Mouse (Mus musculus): Measurements from ENCODE around the gene Cntln. TPM values are rescaled to one million over a fixed set of nuclear protein-coding genes. Genes with fewer than 3 reads are reported as not detected.

Gene Cntln
- polyA plus RNA-seq, 1 experiment from 2014 or later = 2.6 TPM

GRCm38 (mm10) chr4:85168001-85168400, 283.9 kb downstream of the Cntln start:
- no peak for ATAC-seq
- Histone ChIP-seq H3K27ac (no peak overlapping the region), H3K36me3 (no peaks in the 10 kb centered on the region), H3K4me2 (no peak overlapping the region), H3K4me1 (no peaks in the 10 kb centered on the region), H3K4me3 (no peak overlapping the region), H3K9ac (no peak overlapping the region), H3K27me3 (replicated peaks) (no peaks in the 10 kb centered on the region), H3K9me3 (replicated peaks) (no peaks in the 10 kb centered on the region)
- 81% methylated on average over 12 of the region's 12 CpGs for WGBS (ENCODE audit: insufficient replicate concordance)

DNA sequence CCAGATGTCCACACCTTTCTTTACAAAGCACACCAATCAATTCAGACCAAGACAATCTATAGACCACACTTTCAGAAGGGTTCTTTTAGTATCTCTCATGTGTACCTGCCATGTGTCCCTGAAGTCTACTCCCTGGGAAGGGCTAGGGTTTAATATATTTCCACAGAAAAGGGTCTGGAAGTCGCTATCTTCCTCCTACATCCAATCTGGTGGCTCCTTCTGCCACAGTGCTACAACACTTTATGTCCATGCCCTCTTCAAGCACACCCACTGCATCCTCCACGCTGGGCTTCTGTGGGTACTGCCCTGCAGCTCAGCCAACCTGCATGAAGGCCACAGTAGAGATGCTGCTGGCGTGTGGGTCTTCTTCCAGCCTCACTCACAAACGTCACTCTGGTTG, 291.4 kb downstream of the Cntln start:
- no peaks in the 10 kb centered on the region for H3K4me1 ChIP-seq
- no peak overlapping the region for H3K4me3 ChIP-seq
- H3K27ac ChIP-seq = no peak overlapping the region
- H3K4me2 ChIP-seq = no peak overlapping the region
- no peak overlapping the region for H3K9ac ChIP-seq
- no peak for ATAC-seq
- WGBS (ENCODE audit: insufficient replicate concordance) = 60% methylated on average over 4 of the region's 4 CpGs
- H3K27me3 ChIP-seq (replicated peaks) = no peaks in the 10 kb centered on the region
- H3K36me3 ChIP-seq = no peaks in the 10 kb centered on the region
- H3K9me3 ChIP-seq (replicated peaks) = no peaks in the 10 kb centered on the region

- no peaks in the 10 kb centered on the region for H3K4me1 ChIP-seq
- 82% methylated on average over 9 of the region's 9 CpGs for WGBS (ENCODE audit: insufficient replicate concordance)
- ATAC-seq = no peak
- no peaks in the 10 kb centered on the region for H3K9me3 ChIP-seq (replicated peaks)
- H3K36me3 ChIP-seq = no peaks in the 10 kb centered on the region
- no peak overlapping the region for H3K27ac ChIP-seq
- no peak overlapping the region for H3K9ac ChIP-seq
- no peaks in the 10 kb centered on the region for H3K27me3 ChIP-seq (replicated peaks)
- H3K4me2 ChIP-seq = no peak overlapping the region
- H3K4me3 ChIP-seq = no peak overlapping the region
These were observed 294.4 kb downstream of the Cntln start for GRCm38 (mm10) chr4:85178394-85179051.

Other genes with a start within 250 kb of the Cntln start
- gene Bnc2, start 209.0 kb upstream of the Cntln start, polyA plus RNA-seq (2016; fragmentation: Nextera tagmentation; extraction: Ambion mirVana) = 1.4 and 1.5 TPM in 2 replicates

All from liver, embryonic 12.5 days (tissue).